Mouse (Mus musculus) kidney, adult 2 months (tissue): ENCODE measurements at regions not wholly inside any gene's neighbourhood (a gene's known extent, or its start where the extent isn't known, plus 50 kb on each side); places are given as distances from the start of the nearest gene placed in this dataset.

ENCODE experiments used
- CTCF ChIP-seq: fragments of 200-500 bp; conservative IDR thresholded peaks from 2 replicates; pipeline ENCODE4 v1.5.1; 2011; ENCODE audit warnings: low read depth, mild to moderate bottlenecking, control low read depth, low read length, moderate library complexity, mixed read lengths; ENCODE audit not compliant: insufficient read depth, insufficient read length
- POLR2A ChIP-seq: fragments of 200-500 bp; IDR thresholded peaks from one replicate; pipeline ENCODE4 v1.6.1; 2011; ENCODE audit warnings: low read depth, low read length, control low read depth

DNA sequence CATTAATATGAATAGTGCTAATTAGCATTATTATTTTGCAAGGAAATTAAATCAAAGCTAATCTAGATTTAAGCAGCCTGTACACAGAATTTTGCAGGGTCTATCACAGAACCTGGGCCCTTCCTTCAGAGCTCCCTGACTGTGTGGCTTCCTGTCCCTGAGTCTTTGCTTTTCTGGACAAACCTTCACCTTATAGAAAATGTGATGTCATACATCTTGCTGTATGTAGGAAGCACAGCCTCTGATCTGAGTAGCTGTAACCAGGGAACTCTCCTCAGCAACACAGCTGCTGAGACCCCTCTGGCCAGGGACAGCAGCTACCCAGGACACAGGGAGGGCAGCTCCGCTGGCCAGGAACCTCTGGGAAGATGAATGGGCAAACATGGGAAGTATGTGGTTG is 51.7 kb upstream of the Camk1g start:
- TF ChIP-seq CTCF, result no peak
- no peak for TF ChIP-seq POLR2A
